Mouse (Mus musculus) naive thymus-derived CD4-positive, alpha-beta T cell, adult 2 months (primary cell): ENCODE results near the gene Rexo2.
A peak's percentile ranks its signal among the peaks of the same experiment; 100 is the strongest.
"Not testable (repeated sequence)": the region's sequence is repeated elsewhere in the genome, so short reads cannot be mapped to it uniquely, and the experiment has no call there.

Experiments
- DNase-seq: peaks from one replicate; pipeline ENCODE4 v3.0.0-alpha.2; 2011; ENCODE audit warnings: low read depth

Gene Rexo2

DNA sequence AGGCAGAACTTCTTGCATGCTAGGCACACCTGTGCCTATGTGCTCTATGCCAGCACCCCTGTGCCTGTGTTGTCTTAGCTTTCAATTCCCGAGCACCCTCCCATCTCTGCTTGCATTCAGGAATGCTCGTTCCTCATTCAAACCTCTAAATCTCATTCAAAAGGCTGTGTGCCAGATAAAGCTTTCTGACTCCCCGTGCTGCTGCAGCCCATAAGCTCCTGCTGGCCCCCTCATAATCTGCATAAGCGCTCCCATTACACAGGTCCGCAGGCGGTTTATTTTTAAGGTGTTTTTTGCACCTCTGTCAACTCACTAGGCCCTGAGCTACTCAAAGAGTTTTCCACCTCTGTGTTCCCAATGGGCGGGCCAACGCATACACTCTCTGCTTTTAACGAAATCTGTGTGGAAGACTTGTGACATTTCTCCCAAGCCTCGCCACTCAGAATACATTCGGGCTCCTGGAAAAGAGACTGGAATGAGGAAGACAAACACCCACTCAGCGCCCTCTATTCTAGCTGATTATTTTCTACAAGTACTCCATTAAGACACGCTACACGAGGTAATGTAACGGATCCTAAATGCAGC, 7.9 kb downstream of the Rexo2 start:
- no peak for DNase-seq

- DNase-seq, result not testable (repeated sequence)
These were observed 13.0 kb downstream of the Rexo2 start for GRCm38 (mm10) chr9:48467471-48467870.

GRCm38 (mm10) chr9:48466804-48467203, 13.6 kb downstream of the Rexo2 start:
- DNase-seq, result peak; percentile 85

- peak; percentile 54 for DNase-seq
These were observed 14.8 kb downstream of the Rexo2 start for GRCm38 (mm10) chr9:48465671-48466070.

DNA sequence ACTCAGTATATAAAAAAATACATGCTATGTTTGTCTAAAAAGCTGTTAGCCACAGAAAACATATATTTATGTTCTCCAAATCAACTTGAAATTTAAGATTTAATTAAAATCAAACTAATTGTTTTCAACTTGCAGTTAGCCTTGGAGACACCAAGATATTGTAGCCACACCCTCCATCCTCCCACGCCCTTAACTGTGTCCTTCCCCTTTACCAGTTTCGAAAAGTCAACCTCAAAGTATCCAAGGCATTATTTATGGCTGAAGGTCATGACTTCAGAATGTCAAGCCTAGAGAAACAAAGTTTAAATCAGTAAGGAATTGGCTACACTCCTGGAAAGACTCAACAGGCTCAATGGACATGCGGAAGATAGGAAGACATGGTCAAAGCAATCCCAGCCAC, 18.9 kb downstream of the Rexo2 start:
- DNase-seq, result no peak

DNA sequence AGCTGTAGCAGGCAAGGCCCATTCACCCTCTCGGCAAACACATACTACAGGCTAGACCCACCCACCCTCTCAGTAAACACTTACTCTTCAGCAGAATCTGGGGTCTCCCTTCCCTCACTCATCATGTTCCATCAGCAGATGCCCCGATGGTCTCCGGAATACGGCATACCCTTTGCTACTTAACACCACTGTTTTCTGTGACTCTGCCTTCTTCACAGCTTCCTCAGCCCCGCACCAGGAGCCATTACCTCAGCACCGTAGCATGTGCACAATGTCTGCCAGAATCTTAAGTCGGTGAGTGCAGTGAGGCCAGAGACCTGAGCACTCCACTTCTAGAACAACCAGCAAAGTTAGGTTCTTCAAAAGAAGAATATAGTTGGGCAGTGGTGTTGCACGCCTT, 19.7 kb downstream of the Rexo2 start:
- DNase-seq, result no peak

GRCm38 (mm10) chr9:48459391-48459790, 21.0 kb downstream of the Rexo2 start:
- no peak for DNase-seq

DNA sequence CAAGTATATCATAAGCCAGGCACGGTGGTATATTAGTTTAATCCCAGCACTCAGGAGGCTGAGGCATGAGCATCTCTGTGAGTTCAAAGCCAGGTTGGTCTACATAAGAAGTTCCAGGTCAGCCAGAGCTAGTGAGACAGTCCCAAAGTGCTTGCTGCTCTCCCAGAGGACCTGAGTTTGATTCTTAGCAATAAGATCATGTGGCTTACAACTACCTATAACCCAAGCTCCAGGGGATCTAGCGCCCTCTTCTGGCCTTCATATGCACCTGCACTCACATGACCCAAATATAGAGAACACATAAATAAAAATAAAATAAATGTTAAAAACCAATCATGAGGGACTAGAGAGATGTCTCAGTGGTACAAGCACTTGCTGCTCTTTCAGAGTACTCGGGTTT, 21.5 kb downstream of the Rexo2 start:
- peak; percentile 33 for DNase-seq

GRCm38 (mm10) chr9:48455961-48456360, 24.5 kb downstream of the Rexo2 start:
- DNase-seq, result no peak

- DNase-seq, result peak; percentile 87
These were observed 30.4 kb downstream of the Rexo2 start for GRCm38 (mm10) chr9:48450066-48450465.

DNA sequence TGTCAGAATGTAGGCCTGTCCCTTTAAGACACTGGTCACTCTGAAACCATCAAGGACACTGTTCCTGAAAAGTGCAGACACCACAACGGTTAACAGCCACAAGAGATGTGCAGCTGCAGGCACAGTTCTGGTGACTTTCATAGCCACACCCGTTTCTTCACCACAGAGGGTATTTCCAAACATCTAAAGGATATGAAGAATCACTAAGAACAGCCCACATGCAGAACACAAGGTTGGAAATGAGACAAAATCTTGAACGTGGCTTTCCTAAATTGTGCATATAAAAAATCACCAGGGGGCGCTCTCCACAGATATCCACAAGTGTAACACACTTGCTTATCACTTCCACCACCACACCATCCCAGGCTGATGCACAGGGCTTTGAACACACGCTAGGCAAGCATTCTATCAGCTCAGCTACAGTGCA, 32.6 kb downstream of the Rexo2 start:
- peak; percentile 82 for DNase-seq

- DNase-seq, result no peak
These were observed 35.6 kb downstream of the Rexo2 start for GRCm38 (mm10) chr9:48444821-48445220.

- no peak for DNase-seq
These were observed 36.5 kb downstream of the Rexo2 start for GRCm38 (mm10) chr9:48443873-48444272.

DNA sequence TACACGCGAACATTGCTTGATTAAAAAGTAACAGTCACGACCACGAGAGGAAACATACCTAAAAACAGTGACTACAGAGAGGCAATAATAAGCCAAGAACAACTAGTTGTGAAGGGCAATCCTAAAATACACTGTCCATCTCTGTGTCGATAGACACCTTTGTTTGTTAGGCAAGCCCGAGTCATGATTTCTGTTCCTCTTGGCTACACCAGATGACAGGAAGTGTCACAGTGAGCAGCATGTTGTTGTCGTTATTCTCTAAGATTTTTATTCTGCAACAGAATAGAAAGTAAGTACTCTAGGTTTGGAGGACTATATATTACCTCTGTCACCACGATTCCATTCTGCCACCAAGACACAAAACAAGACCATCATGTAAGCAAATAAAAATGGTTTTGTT, 48.0 kb downstream of the Rexo2 start:
- peak; percentile 22 for DNase-seq

GRCm38 (mm10) chr9:48427176-48427575, 53.2 kb downstream of the Rexo2 start:
- no peak for DNase-seq

- DNase-seq, result no peak
These were observed 57.2 kb downstream of the Rexo2 start for GRCm38 (mm10) chr9:48423256-48423655.

DNA sequence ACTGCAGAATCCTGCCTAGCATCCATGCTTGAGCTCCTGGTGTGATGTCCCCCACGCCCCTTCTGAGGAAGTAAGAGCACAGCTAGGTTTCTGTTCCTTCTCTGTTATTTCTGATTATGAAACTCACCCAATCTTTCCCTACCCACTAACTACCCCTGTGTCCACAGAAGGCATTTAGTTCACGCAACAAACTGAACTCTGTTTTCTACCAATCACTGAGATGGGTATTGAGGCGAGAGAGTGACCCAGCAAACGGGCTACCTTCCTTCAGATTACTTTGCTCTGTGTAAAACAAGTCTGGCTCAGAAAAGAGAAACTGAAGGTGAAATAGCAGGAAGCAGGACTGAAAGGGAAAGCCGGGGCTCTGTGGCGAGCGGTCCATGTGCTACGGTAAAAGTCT, 58.0 kb downstream of the Rexo2 start:
- no peak for DNase-seq

- no peak for DNase-seq
These were observed 58.9 kb downstream of the Rexo2 start for GRCm38 (mm10) chr9:48421561-48421960.

DNA sequence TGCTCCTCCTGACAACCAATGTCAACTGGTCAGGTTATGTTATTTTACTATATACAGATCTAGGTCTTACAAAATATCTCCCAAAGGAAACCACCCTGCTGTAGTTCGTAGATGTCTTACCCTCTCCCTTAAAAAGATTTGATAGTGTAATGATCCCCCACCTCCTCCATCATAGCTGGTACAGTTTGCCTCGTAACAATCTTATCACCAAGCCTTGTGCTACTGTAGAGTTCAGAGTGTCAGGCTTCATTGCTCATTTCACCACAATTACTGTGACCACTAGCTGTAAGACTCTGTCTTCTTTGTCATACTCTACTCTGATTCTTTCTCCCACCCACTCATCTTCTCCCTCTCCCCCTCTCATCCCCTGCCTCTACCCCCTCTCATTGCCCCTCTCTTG, 59.4 kb downstream of the Rexo2 start:
- no peak for DNase-seq

- no peak for DNase-seq
These were observed 60.0 kb downstream of the Rexo2 start for GRCm38 (mm10) chr9:48420437-48420836.

DNA sequence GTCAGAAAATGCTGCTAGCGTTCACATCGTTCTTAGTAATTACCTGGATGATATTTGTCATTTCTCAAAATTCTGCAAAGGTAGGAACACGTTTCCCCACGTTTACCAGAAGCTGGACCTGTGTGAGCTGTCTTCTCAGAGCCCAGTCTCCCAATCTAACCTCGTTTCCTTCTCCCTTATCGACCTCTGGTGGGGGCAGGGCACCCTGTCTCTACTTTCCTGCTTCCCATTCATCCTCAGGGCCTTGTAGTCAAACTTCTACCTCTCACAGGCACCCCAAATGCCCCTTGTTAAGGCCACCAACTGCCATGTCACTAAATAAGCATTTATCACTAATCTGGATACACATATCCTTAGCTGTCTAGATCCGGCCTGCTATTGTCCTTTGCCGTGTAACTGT, 61.6 kb downstream of the Rexo2 start:
- DNase-seq, result no peak
